Mouse (Mus musculus) myocyte (in vitro differentiated cells): ENCODE measurements around the gene Gm17571.

ENCODE experiments used
- POLR2A ChIP-seq: IDR thresholded peaks from one replicate; pipeline ENCODE4 v1.6.1; 2011; ENCODE audit warnings: low read depth, mild to moderate bottlenecking, control low read depth, moderate library complexity; ENCODE audit not compliant: insufficient read length
- USF1 ChIP-seq: IDR thresholded peaks from one replicate; pipeline ENCODE4 v1.6.1; 2011; ENCODE audit warnings: low read depth, mild to moderate bottlenecking, control low read depth, moderate library complexity

DNA sequence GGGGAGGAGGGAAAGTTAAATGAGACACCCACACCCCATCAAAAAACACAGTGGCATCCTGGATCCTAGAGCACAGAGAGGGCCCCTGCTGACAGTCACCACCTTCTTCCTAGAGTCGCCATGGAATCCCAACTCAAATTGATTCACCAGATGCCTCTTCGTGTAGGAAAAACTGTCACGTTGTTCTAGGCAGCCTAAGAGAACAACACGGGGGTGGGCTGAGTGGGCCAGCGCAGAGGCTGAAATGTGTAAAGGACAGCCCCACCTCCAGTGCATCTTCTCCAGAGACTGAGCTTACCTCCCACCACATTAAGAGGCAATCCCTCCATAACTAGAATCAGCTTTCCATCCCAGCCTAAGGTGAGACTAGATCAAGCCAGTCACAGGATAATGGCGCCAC lies 11.2 kb upstream of the Gm17571 start:
- TF ChIP-seq USF1 (no peak), POLR2A (no peak)
